Mouse (Mus musculus) intestine, embryonic 16.5 days (tissue): Measurements from ENCODE around the gene Prrg2. TPM values are rescaled to one million over a fixed set of nuclear protein-coding genes. Genes with fewer than 3 reads are reported as not detected.

ENCODE experiments used
- ATAC-seq: fragments of 200-750 bp; cut with Nextera tagmentation; 2 replicates; pipeline ENCODE4 v1.8.0; 2017; ENCODE audit warnings: moderate TSS enrichment, moderate library complexity
- H3K27ac ChIP-seq: fragments of 300-500 bp; sonication (generic); 2 replicates; pipeline ENCODE4 v1.5.1; 2014; ENCODE audit warnings: mild to moderate bottlenecking, low read length
- H3K27me3 ChIP-seq: fragments of 300-500 bp; sonication (generic); replicated peaks from 2 replicates; pipeline ENCODE4 v1.6.1; 2014; ENCODE audit warnings: low read length, control low read depth, mixed read lengths; ENCODE audit not compliant: control insufficient read depth, insufficient read depth
- H3K36me3 ChIP-seq: fragments of 300-500 bp; sonication (generic); 2 replicates; pipeline ENCODE4 v1.6.1; 2014; ENCODE audit warnings: low read length, control low read depth; ENCODE audit not compliant: control insufficient read depth, insufficient read depth
- H3K4me1 ChIP-seq: fragments of 300-500 bp; sonication (generic); 2 replicates; pipeline ENCODE4 v1.6.1; 2014; ENCODE audit warnings: low read length, control low read depth, mixed read lengths; ENCODE audit not compliant: control insufficient read depth, insufficient read depth
- H3K4me2 ChIP-seq: fragments of 300-500 bp; sonication (generic); 2 replicates; pipeline ENCODE4 v1.6.1; 2014; ENCODE audit warnings: low read depth, low read length, control low read depth
- H3K4me3 ChIP-seq: fragments of 300-500 bp; sonication (generic); 2 replicates; pipeline ENCODE4 v1.5.1; 2014; ENCODE audit warnings: mild to moderate bottlenecking, low read length
- H3K9ac ChIP-seq: fragments of 300-500 bp; sonication (generic); 2 replicates; pipeline ENCODE4 v1.6.1; 2014; ENCODE audit warnings: low read depth, low read length
- H3K9me3 ChIP-seq: fragments of 300-500 bp; sonication (generic); 2 replicates; pipeline ENCODE4 v1.6.1; 2016; ENCODE audit warnings: low read length, control low read depth; ENCODE audit not compliant: control insufficient read depth
- WGBS: fragments of 180-500 bp; shearing (Covaris S2); extraction: QIAGEN DNeasy Blood & Tissue Kit; methylation state at CpG from one replicate; pipeline ENCODE4 v1.1.7; 2014; 5-methylcytosine and 5-hydroxymethylcytosine counted together
- polyA plus RNA-seq: library from polyadenylated mRNA; unstranded; fragments of >200 nt; fragmentation: Nextera tagmentation; extraction: Ambion mirVana; gene quantifications from 2 replicates; pipeline ENCODE4 v1.2.1, GENCODE M21; 2015

Prrg2 gene
- polyA plus RNA-seq, 1 experiment from 2014 or later: 38.3 TPM

GRCm38 (mm10) chr7:45092048-45092447 is 29.6 kb upstream of the Prrg2 start, which contains the start of gene Rcn3:
Gene Rcn3, minus strand, starts transcription at chr7:45092221.
- Histone ChIP-seq H3K36me3 (0 out of 2 replicates have a peak, but pooled peaks cover 4% of the 10 kb centered on the region), H3K27ac (peak within 1 kb of the TSS; percentile 79), H3K4me3 (peak within 1 kb of the TSS; percentile 57), H3K9ac (peak within 1 kb of the TSS; percentile 75), H3K4me2 (peak within 1 kb of the TSS; percentile 65), H3K27me3 (no peaks in the 10 kb centered on the region), H3K4me1 (peaks cover 18% of the 10 kb centered on the region), H3K9me3 (no peaks in the 10 kb centered on the region)
- peak; percentile 87 for ATAC-seq
- under 1% methylated on average over 16 of the region's 16 CpGs for WGBS

- ATAC-seq: peak; percentile 60
- Histone ChIP-seq H3K36me3 (0 out of 2 replicates have a peak, but pooled peaks cover 7% of the 10 kb centered on the region), H3K4me2 (peak overlapping the region; percentile 65), H3K9ac (peak overlapping the region; percentile 75), H3K27me3 (no peaks in the 10 kb centered on the region), H3K9me3 (no peaks in the 10 kb centered on the region), H3K4me3 (peak overlapping the region; percentile 57), H3K27ac (peak overlapping the region; percentile 79), H3K4me1 (peaks cover 18% of the 10 kb centered on the region)
- WGBS: 13% methylated on average over 35 of the region's 35 CpGs
Measured at GRCm38 (mm10) chr7:45091001-45091990, 28.8 kb upstream of the Prrg2 start.

- Histone ChIP-seq H3K4me2 (peak overlapping the region; percentile 65; the same call in 1 of the 2 replicates), H3K9ac (peak overlapping the region; percentile 75; the same call in 1 of the 2 replicates), H3K27ac (no peak overlapping the region), H3K36me3 (peaks cover 12% of the 10 kb centered on the region; the same call in 1 of the 2 replicates), H3K4me3 (peak overlapping the region; percentile 57), H3K27me3 (no peaks in the 10 kb centered on the region), H3K4me1 (peaks cover 18% of the 10 kb centered on the region), H3K9me3 (no peaks in the 10 kb centered on the region)
- no peak for ATAC-seq
- 79% methylated on average over 13 of the region's 13 CpGs for WGBS
Measured at GRCm38 (mm10) chr7:45090251-45090977, 27.9 kb upstream of the Prrg2 start.

GRCm38 (mm10) chr7:45088597-45088996 is 26.1 kb upstream of the Prrg2 start:
- H3K27ac ChIP-seq: no peak overlapping the region
- no peak for ATAC-seq
- H3K4me3 ChIP-seq: no peak overlapping the region
- H3K9me3 ChIP-seq: no peaks in the 10 kb centered on the region
- H3K36me3 ChIP-seq: peaks cover 12% of the 10 kb centered on the region; the same call in 1 of the 2 replicates
- H3K9ac ChIP-seq: no peak overlapping the region
- no peaks in the 10 kb centered on the region for H3K27me3 ChIP-seq
- peaks cover 16% of the 10 kb centered on the region for H3K4me1 ChIP-seq
- H3K4me2 ChIP-seq: no peak overlapping the region
- 92% methylated on average over 17 of the region's 17 CpGs for WGBS

GRCm38 (mm10) chr7:45086084-45086483 is 23.6 kb upstream of the Prrg2 start:
- WGBS: 75% methylated on average over 4 of the region's 4 CpGs
- Histone ChIP-seq H3K4me2 (no peak overlapping the region), H3K36me3 (peaks cover 15% of the 10 kb centered on the region; the same call in 1 of the 2 replicates)

GRCm38 (mm10) chr7:45083300-45083890 is 20.9 kb upstream of the Prrg2 start:
- Histone ChIP-seq H3K27ac (no peak overlapping the region; the same call in 1 of the 2 replicates), H3K9me3 (no peaks in the 10 kb centered on the region), H3K9ac (peak overlapping the region; percentile 35; the same call in 1 of the 2 replicates), H3K36me3 (peaks cover 15% of the 10 kb centered on the region; the same call in 1 of the 2 replicates), H3K27me3 (no peaks in the 10 kb centered on the region), H3K4me3 (no peak overlapping the region), H3K4me1 (peaks cover 9% of the 10 kb centered on the region), H3K4me2 (no peak overlapping the region)
- WGBS: 79% methylated on average over 22 of the region's 22 CpGs
- no peak for ATAC-seq

More at GRCm38 (mm10) chr7:45086084-45086483, 23.6 kb upstream of the Prrg2 start:
- H3K27ac ChIP-seq: no peak overlapping the region
- no peak for ATAC-seq
- H3K9ac ChIP-seq: no peak overlapping the region
- no peak overlapping the region for H3K4me3 ChIP-seq
- H3K27me3 ChIP-seq: no peaks in the 10 kb centered on the region
- H3K4me1 ChIP-seq: peaks cover 14% of the 10 kb centered on the region
- no peaks in the 10 kb centered on the region for H3K9me3 ChIP-seq

- Histone ChIP-seq H3K9me3 (no peaks in the 10 kb centered on the region), H3K9ac (peak overlapping the region; percentile 35), H3K36me3 (peaks cover 15% of the 10 kb centered on the region; the same call in 1 of the 2 replicates), H3K27me3 (no peaks in the 10 kb centered on the region), H3K4me3 (no peak overlapping the region), H3K27ac (peak overlapping the region; percentile 53), H3K4me1 (peaks cover 9% of the 10 kb centered on the region), H3K4me2 (peak overlapping the region; percentile 18)
- 52% methylated on average over 25 of the region's 25 CpGs for WGBS
- no peak for ATAC-seq
Measured at GRCm38 (mm10) chr7:45082401-45083299, 20.2 kb upstream of the Prrg2 start.

- peaks cover 9% of the 10 kb centered on the region for H3K4me1 ChIP-seq
- no peak overlapping the region for H3K4me3 ChIP-seq
- H3K27me3 ChIP-seq: no peaks in the 10 kb centered on the region
- peaks cover 9% of the 10 kb centered on the region; the same call in 1 of the 2 replicates for H3K36me3 ChIP-seq
- H3K9me3 ChIP-seq: no peaks in the 10 kb centered on the region
- no peak overlapping the region for H3K4me2 ChIP-seq
- no peak overlapping the region; the same call in 1 of the 2 replicates for H3K9ac ChIP-seq
- H3K27ac ChIP-seq: no peak overlapping the region
- ATAC-seq: no peak
- WGBS: 63% methylated on average over 5 of the region's 5 CpGs
Measured at GRCm38 (mm10) chr7:45081016-45081415, 18.5 kb upstream of the Prrg2 start.
